Mouse (Mus musculus): ENCODE measurements around the gene 2010300C02Rik. TPM values are rescaled to one million over a fixed set of nuclear protein-coding genes. Genes with fewer than 3 reads are reported as not detected.
"Not testable (repeated sequence)": the region's sequence is repeated elsewhere in the genome, so short reads cannot be mapped to it uniquely, and the experiment has no call there.

Gene 2010300C02Rik
- polyA plus RNA-seq, 1 experiment from 2014 or later, result 6.5 TPM

- no peaks in the 10 kb centered on the region for H3K27me3 ChIP-seq (replicated peaks; ENCODE audit: control insufficient read depth, insufficient read depth, low read length)
- DNase-seq (ENCODE audit: low spot score), result no peak
- H3K4me3 ChIP-seq (ENCODE audit: low read depth, low read length), result no peak overlapping the region
- 80% methylated on average over 8 of the region's 8 CpGs for WGBS
- no peaks in the 10 kb centered on the region for H3K9me3 ChIP-seq (ENCODE audit: control insufficient read depth, low read length)
- H3K36me3 ChIP-seq (ENCODE audit: control insufficient read depth, insufficient read depth, low read length), result no peaks in the 10 kb centered on the region
- H3K9ac ChIP-seq (ENCODE audit: low read depth, low read length), result no peak overlapping the region
- no peaks in the 10 kb centered on the region for H3K4me1 ChIP-seq (ENCODE audit: control insufficient read depth, insufficient read depth, low read length)
- no peak for ATAC-seq (ENCODE audit: low read depth)
- H3K27ac ChIP-seq (replicated peaks; ENCODE audit: low read depth, low read length), result no peak overlapping the region
- H3K4me2 ChIP-seq (ENCODE audit: low read depth, low read length), result no peak overlapping the region
These were observed 118.4 kb downstream of the 2010300C02Rik start for GRCm38 (mm10) chr1:37601461-37601860.

GRCm38 (mm10) chr1:37600640-37601175, 119.2 kb downstream of the 2010300C02Rik start:
- no peaks in the 10 kb centered on the region for H3K4me1 ChIP-seq (ENCODE audit: control insufficient read depth, insufficient read depth, low read length)
- no peaks in the 10 kb centered on the region for H3K36me3 ChIP-seq (ENCODE audit: control insufficient read depth, insufficient read depth, low read length)
- 62% methylated on average over 9 of the region's 9 CpGs for WGBS
- no peaks in the 10 kb centered on the region for H3K27me3 ChIP-seq (replicated peaks; ENCODE audit: control insufficient read depth, insufficient read depth, low read length)
- no peak overlapping the region for H3K4me3 ChIP-seq (ENCODE audit: low read depth, low read length)
- DNase-seq (ENCODE audit: low spot score) (no peak), ATAC-seq (ENCODE audit: low read depth) (no peak)
- H3K9ac ChIP-seq (ENCODE audit: low read depth, low read length), result no peak overlapping the region
- no peak overlapping the region for H3K27ac ChIP-seq (replicated peaks; ENCODE audit: low read depth, low read length)
- H3K4me2 ChIP-seq (ENCODE audit: low read depth, low read length), result no peak overlapping the region
- H3K9me3 ChIP-seq (ENCODE audit: control insufficient read depth, low read length), result no peaks in the 10 kb centered on the region

- H3K9me3 ChIP-seq (ENCODE audit: control insufficient read depth, low read length), result no peaks in the 10 kb centered on the region
- H3K4me1 ChIP-seq (ENCODE audit: control insufficient read depth, insufficient read depth, low read length), result no peaks in the 10 kb centered on the region
- H3K4me2 ChIP-seq (ENCODE audit: low read depth, low read length), result no peak overlapping the region
- WGBS, result 64% methylated on average over 5 of the region's 5 CpGs
- no peak overlapping the region for H3K4me3 ChIP-seq (ENCODE audit: low read depth, low read length)
- H3K36me3 ChIP-seq (ENCODE audit: control insufficient read depth, insufficient read depth, low read length), result no peaks in the 10 kb centered on the region
- no peak overlapping the region for H3K9ac ChIP-seq (ENCODE audit: low read depth, low read length)
- ATAC-seq (ENCODE audit: low read depth), result no peak
- no peak for DNase-seq (ENCODE audit: low spot score)
- no peaks in the 10 kb centered on the region for H3K27me3 ChIP-seq (replicated peaks; ENCODE audit: control insufficient read depth, insufficient read depth, low read length)
- H3K27ac ChIP-seq (replicated peaks; ENCODE audit: low read depth, low read length), result no peak overlapping the region
These were observed 120.9 kb downstream of the 2010300C02Rik start for GRCm38 (mm10) chr1:37598986-37599385.

- not testable (repeated sequence) for H3K9me3 ChIP-seq (ENCODE audit: control insufficient read depth, low read length); H3K4me2 ChIP-seq (ENCODE audit: low read depth, low read length); H3K4me1 ChIP-seq (ENCODE audit: control insufficient read depth, insufficient read depth, low read length); H3K9ac ChIP-seq (ENCODE audit: low read depth, low read length); H3K27ac ChIP-seq (replicated peaks; ENCODE audit: low read depth, low read length); H3K27me3 ChIP-seq (replicated peaks; ENCODE audit: control insufficient read depth, insufficient read depth, low read length); H3K4me3 ChIP-seq (ENCODE audit: low read depth, low read length); ATAC-seq (ENCODE audit: low read depth); DNase-seq (ENCODE audit: low spot score); H3K36me3 ChIP-seq (ENCODE audit: control insufficient read depth, insufficient read depth, low read length)
- 76% methylated on average over 3 of the region's 3 CpGs for WGBS
These were observed 125.1 kb downstream of the 2010300C02Rik start for GRCm38 (mm10) chr1:37594812-37595211.

- H3K4me1 ChIP-seq (ENCODE audit: control insufficient read depth, insufficient read depth, low read length), result no peaks in the 10 kb centered on the region; the same call in 1 of the 2 replicates
- 77% methylated on average over 13 of the region's 13 CpGs for WGBS
- DNase-seq (ENCODE audit: low spot score), result peak; percentile 55
These were observed 133.9 kb downstream of the 2010300C02Rik start for GRCm38 (mm10) chr1:37585809-37586480.

GRCm38 (mm10) chr1:37583795-37584464, 136.0 kb downstream of the 2010300C02Rik start:
- Histone ChIP-seq H3K9me3 (ENCODE audit: control insufficient read depth, low read length) (no peaks in the 10 kb centered on the region), H3K4me3 (ENCODE audit: low read depth, low read length) (no peak overlapping the region), H3K4me2 (ENCODE audit: low read depth, low read length) (no peak overlapping the region), H3K27ac (replicated peaks; ENCODE audit: low read depth, low read length) (no peak overlapping the region), H3K4me1 (ENCODE audit: control insufficient read depth, insufficient read depth, low read length) (no peaks in the 10 kb centered on the region; the same call in 1 of the 2 replicates), H3K36me3 (ENCODE audit: control insufficient read depth, insufficient read depth, low read length) (no peaks in the 10 kb centered on the region), H3K27me3 (replicated peaks; ENCODE audit: control insufficient read depth, insufficient read depth, low read length) (no peaks in the 10 kb centered on the region), H3K9ac (ENCODE audit: low read depth, low read length) (no peak overlapping the region)
- WGBS, result 54% methylated on average over 9 of the region's 9 CpGs
- ATAC-seq (ENCODE audit: low read depth), result 0 out of 2 replicates have a peak, but pooled peaks have one; percentile 15
- peak; percentile 19 for DNase-seq (ENCODE audit: low spot score)

More at GRCm38 (mm10) chr1:37585809-37586480, 133.9 kb downstream of the 2010300C02Rik start:
- Histone ChIP-seq H3K9ac (ENCODE audit: low read depth, low read length) (no peak overlapping the region), H3K4me3 (ENCODE audit: low read depth, low read length) (no peak overlapping the region), H3K27ac (replicated peaks; ENCODE audit: low read depth, low read length) (no peak overlapping the region), H3K27me3 (replicated peaks; ENCODE audit: control insufficient read depth, insufficient read depth, low read length) (no peaks in the 10 kb centered on the region), H3K9me3 (ENCODE audit: control insufficient read depth, low read length) (no peaks in the 10 kb centered on the region), H3K36me3 (ENCODE audit: control insufficient read depth, insufficient read depth, low read length) (no peaks in the 10 kb centered on the region), H3K4me2 (ENCODE audit: low read depth, low read length) (no peak overlapping the region)
- ATAC-seq (ENCODE audit: low read depth), result no peak; the same call in 1 of the 2 replicates

- WGBS, result 83% methylated on average over 8 of the region's 8 CpGs
- ATAC-seq (ENCODE audit: low read depth), result no peak
These were observed 136.7 kb downstream of the 2010300C02Rik start for GRCm38 (mm10) chr1:37583167-37583566.

GRCm38 (mm10) chr1:37579686-37580085, 140.2 kb downstream of the 2010300C02Rik start:
- DNase-seq (ENCODE audit: low spot score) (no peak), ATAC-seq (ENCODE audit: low read depth) (no peak)
- Histone ChIP-seq H3K9me3 (ENCODE audit: control insufficient read depth, low read length) (no peaks in the 10 kb centered on the region), H3K4me2 (ENCODE audit: low read depth, low read length) (no peak overlapping the region), H3K9ac (ENCODE audit: low read depth, low read length) (no peak overlapping the region), H3K27me3 (replicated peaks; ENCODE audit: control insufficient read depth, insufficient read depth, low read length) (no peaks in the 10 kb centered on the region), H3K4me1 (ENCODE audit: control insufficient read depth, insufficient read depth, low read length) (no peaks in the 10 kb centered on the region; the same call in 1 of the 2 replicates), H3K27ac (replicated peaks; ENCODE audit: low read depth, low read length) (no peak overlapping the region), H3K36me3 (ENCODE audit: control insufficient read depth, insufficient read depth, low read length) (no peaks in the 10 kb centered on the region), H3K4me3 (ENCODE audit: low read depth, low read length) (no peak overlapping the region)
- 91% methylated on average over 13 of the region's 13 CpGs for WGBS

More at GRCm38 (mm10) chr1:37583167-37583566, 136.7 kb downstream of the 2010300C02Rik start:
- H3K9ac ChIP-seq (ENCODE audit: low read depth, low read length), result no peak overlapping the region
- no peaks in the 10 kb centered on the region; the same call in 1 of the 2 replicates for H3K4me1 ChIP-seq (ENCODE audit: control insufficient read depth, insufficient read depth, low read length)
- H3K27me3 ChIP-seq (replicated peaks; ENCODE audit: control insufficient read depth, insufficient read depth, low read length), result no peaks in the 10 kb centered on the region
- H3K4me3 ChIP-seq (ENCODE audit: low read depth, low read length), result no peak overlapping the region
- no peak for DNase-seq (ENCODE audit: low spot score)
- no peaks in the 10 kb centered on the region for H3K36me3 ChIP-seq (ENCODE audit: control insufficient read depth, insufficient read depth, low read length)
- no peak overlapping the region for H3K4me2 ChIP-seq (ENCODE audit: low read depth, low read length)
- no peaks in the 10 kb centered on the region for H3K9me3 ChIP-seq (ENCODE audit: control insufficient read depth, low read length)
- H3K27ac ChIP-seq (replicated peaks; ENCODE audit: low read depth, low read length), result no peak overlapping the region
